Mouse (Mus musculus) spleen, adult 12 weeks (tissue): Measurements from ENCODE around the gene Lcmt2.

Source experiments
- DNase-seq: peaks from one replicate; pipeline ENCODE4 v3.0.0; 2022; ENCODE audit warnings: low spot score

The Lcmt2 gene

GRCm38 (mm10) chr2:121115418-121115817, 25.0 kb downstream of the Lcmt2 start:
- DNase-seq: no peak

DNA sequence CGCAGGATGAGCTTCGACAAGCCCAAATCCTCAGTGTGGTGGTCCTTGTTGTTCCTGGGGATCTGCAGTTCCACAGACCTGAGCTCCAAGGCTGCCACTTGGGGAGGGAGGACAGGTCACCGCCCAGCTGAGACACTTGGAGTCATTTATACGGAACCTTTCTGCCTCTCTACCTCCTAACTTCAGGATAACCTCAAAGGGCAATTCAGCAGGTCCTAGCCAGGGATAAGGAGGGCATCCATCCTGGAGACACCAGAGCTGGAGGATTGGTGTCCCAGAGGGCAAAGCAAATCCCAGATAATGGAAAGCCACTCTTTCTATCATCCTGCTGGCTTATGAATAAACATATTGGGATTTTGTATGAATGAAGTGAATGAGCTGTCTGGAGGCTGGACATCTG, 30.8 kb downstream of the Lcmt2 start, which contains the start of gene Tgm7:
TSS of gene Tgm7 (minus strand) at position 101 of the 400 bp plus-strand sequence.
- DNase-seq: no peak

DNA sequence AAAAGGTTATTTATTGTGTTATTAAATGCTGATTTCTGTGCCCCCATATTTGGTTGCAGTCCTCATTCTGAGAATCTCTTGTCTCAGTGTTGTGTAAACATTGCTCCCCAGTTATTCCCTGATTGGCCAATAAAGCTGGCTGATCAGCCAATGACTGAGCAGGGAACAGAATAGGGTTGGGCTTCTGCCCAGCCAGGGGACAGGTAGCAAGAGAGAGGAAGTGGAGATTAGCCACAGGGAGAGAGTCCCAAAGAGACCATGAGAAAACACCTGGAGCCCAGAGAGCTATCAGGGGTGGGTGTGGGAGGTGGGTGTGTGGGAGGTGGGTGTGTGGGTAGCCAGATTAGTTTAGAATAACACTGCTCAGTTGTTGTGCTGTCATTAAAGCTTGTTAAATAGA, 34.5 kb downstream of the Lcmt2 start:
- no peak for DNase-seq

GRCm38 (mm10) chr2:121102051-121102450, 38.4 kb downstream of the Lcmt2 start:
- peak; percentile 43 for DNase-seq

GRCm38 (mm10) chr2:121089751-121090150, 50.7 kb downstream of the Lcmt2 start:
- DNase-seq: no peak

GRCm38 (mm10) chr2:121088507-121088906, 51.9 kb downstream of the Lcmt2 start:
- DNase-seq: no peak

DNA sequence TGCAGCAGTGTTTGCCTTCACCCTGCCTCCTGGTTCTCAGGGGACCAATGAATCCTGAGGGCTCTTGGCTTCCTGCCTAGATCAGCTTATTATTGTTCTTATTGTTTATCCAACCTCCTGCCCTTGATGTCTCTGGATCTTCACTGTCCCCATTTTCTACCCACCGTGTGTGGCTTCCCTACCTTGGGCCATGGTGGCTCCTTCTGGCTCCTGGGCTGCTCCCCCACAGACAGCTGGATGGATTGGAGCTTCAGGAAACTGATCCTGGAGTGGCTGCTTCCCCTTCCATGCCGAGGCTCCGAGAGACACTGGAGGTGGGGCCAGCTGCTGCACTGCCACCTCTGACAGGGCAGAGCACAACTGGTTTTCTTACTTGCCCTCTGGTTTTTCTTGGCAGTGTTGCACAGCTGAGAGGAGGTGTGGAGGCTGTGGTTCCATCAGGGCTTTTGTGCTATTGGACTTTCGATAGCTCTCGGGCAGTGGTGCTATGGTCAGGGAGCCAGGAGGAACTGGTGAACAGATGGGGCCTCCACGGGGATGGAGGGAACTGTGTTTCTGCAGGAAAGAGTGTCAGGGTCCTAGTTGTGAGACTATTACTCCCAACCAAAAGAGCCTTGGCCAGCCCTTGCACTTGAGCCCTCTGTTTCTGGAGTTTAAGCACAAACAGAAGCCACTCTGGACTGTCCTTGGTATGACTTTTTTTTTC, 54.8 kb downstream of the Lcmt2 start, which contains the start of gene Tgm5:
TSS of gene Tgm5 (minus strand) at position 362 of the 706 bp plus-strand sequence.
- DNase-seq: no peak

DNA sequence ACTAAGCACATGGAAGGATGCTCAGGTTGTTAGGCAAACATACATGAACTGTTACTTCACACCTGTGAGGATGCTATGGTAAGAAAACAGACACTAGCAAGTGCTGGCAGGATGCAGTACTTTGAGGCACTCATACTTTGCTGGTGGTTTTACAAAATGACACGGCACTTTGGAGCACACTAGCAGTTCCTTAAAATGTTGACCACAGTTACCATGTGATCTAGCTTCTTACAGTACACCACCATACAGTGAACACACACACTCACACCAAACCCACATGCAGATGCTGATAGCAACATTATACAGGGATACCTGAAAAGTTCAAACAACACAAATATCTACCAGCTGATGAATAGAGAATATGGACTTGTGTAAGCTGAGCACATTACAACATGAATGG, 57.8 kb downstream of the Lcmt2 start:
- DNase-seq: no peak
